Mouse (Mus musculus) stomach, embryonic 16.5 days (tissue): Measurements from ENCODE around the gene Gm20425. TPM values are rescaled to one million over a fixed set of nuclear protein-coding genes. Genes with fewer than 3 reads are reported as not detected.

ENCODE experiments used
- ATAC-seq: fragments of 200-750 bp; cut with Nextera tagmentation; 2 replicates; pipeline ENCODE4 v1.8.0; 2017; ENCODE audit warnings: moderate number of reproducible peaks, moderate TSS enrichment; ENCODE audit not compliant: insufficient read depth, low FRiP score
- H3K27ac ChIP-seq: fragments of 300-500 bp; sonication (generic); 2 replicates; pipeline ENCODE4 v1.5.1; 2014; ENCODE audit warnings: low read length
- H3K27me3 ChIP-seq: fragments of 300-500 bp; sonication (generic); 2 replicates; pipeline ENCODE4 v1.6.1; 2014; ENCODE audit warnings: low read length, control low read depth, mixed read lengths; ENCODE audit not compliant: control insufficient read depth, insufficient read depth
- H3K36me3 ChIP-seq: fragments of 300-500 bp; sonication (generic); 2 replicates; pipeline ENCODE4 v1.6.1; 2014; ENCODE audit warnings: low read length; ENCODE audit not compliant: control insufficient read depth, insufficient read depth
- H3K4me1 ChIP-seq: fragments of 300-500 bp; sonication (generic); 2 replicates; pipeline ENCODE4 v1.6.1; 2014; ENCODE audit warnings: low read length, control low read depth, mixed read lengths; ENCODE audit not compliant: control insufficient read depth, insufficient read depth
- H3K4me2 ChIP-seq: fragments of 300-500 bp; sonication (generic); 2 replicates; pipeline ENCODE4 v1.6.1; 2014; ENCODE audit warnings: low read depth, low read length, mixed read lengths
- H3K4me3 ChIP-seq: fragments of 300-500 bp; sonication (generic); replicated peaks from 2 replicates; pipeline ENCODE4 v1.5.1; 2014; ENCODE audit warnings: mild to moderate bottlenecking, low read length
- H3K9ac ChIP-seq: fragments of 300-500 bp; sonication (generic); 2 replicates; pipeline ENCODE4 v1.6.1; 2014; ENCODE audit warnings: low read length
- H3K9me3 ChIP-seq: fragments of 300-500 bp; sonication (generic); replicated peaks from 2 replicates; pipeline ENCODE4 v1.6.1; 2016; ENCODE audit warnings: low read length, control low read depth; ENCODE audit not compliant: control insufficient read depth
- WGBS: fragments of 180-500 bp; shearing (Covaris S2); extraction: QIAGEN DNeasy Blood & Tissue Kit; methylation state at CpG from one replicate; pipeline ENCODE4 v1.1.7; 2014; 5-methylcytosine and 5-hydroxymethylcytosine counted together
- polyA plus RNA-seq: library from polyadenylated mRNA; unstranded; fragments of >200 nt; fragmentation: Nextera tagmentation; extraction: Ambion mirVana; gene quantifications from 2 replicates; pipeline ENCODE4 v1.2.1, GENCODE M21; 2015

The Gm20425 gene
- polyA plus RNA-seq, 1 experiment from 2014 or later: 7.3 TPM

DNA sequence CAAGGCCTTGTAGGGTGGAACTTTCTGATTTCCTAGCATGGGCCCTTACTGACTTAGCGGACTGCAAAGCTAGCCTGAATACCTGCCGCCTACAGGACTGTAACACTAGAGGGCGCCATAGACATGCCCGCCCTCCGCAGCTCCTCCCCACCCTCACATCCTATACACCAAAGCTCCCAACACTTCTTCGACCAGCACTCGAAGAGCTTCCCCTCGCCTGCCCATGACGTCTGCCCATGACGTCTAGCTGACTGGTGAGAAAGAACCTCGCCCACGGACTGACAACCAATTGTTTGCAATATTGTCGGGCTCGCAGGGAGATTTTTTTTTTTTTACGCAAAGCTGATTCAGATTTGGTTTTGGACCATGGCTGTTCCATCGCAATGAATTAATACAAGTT is 22.3 kb downstream of the Gm20425 start:
- 8% methylated on average over 16 of the region's 16 CpGs for WGBS
- H3K27ac ChIP-seq: no peak overlapping the region
- peak overlapping the region; percentile 31 for H3K4me3 ChIP-seq
- no peaks in the 10 kb centered on the region for H3K36me3 ChIP-seq
- no peaks in the 10 kb centered on the region for H3K4me1 ChIP-seq
- H3K9ac ChIP-seq: peak overlapping the region; percentile 39; the same call in 1 of the 2 replicates
- no peaks in the 10 kb centered on the region for H3K27me3 ChIP-seq
- ATAC-seq: peak; percentile 85
- H3K4me2 ChIP-seq: peak overlapping the region; percentile 64
- H3K9me3 ChIP-seq: no peaks in the 10 kb centered on the region

DNA sequence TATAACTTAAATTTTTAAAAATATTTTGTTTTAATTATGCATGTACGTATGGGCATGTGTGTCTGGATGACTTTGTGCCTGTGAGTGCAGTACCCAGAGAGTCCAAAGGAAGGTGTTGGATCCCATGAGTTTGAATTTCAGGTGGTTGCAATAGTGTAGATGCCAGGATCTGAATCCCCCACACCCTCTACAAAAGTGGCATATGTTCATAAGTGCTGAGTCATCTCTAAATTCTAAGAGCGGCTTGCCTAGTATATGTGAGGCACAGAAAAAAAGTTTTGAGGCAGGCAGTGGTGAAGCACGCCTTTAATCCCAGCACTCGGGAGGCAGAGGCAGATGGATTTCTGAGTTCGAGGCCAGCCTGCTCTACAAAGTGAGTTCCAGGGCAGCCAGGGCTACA is 24.3 kb downstream of the Gm20425 start:
- H3K27me3 ChIP-seq: no peaks in the 10 kb centered on the region
- no peak overlapping the region for H3K27ac ChIP-seq
- no peaks in the 10 kb centered on the region; the same call in 1 of the 2 replicates for H3K4me1 ChIP-seq
- no peak overlapping the region for H3K4me3 ChIP-seq
- WGBS: 88% methylated on average over 5 of the region's 5 CpGs
- no peak overlapping the region for H3K4me2 ChIP-seq
- no peaks in the 10 kb centered on the region for H3K36me3 ChIP-seq
- no peak overlapping the region for H3K9ac ChIP-seq
- no peaks in the 10 kb centered on the region for H3K9me3 ChIP-seq
- ATAC-seq: no peak

DNA sequence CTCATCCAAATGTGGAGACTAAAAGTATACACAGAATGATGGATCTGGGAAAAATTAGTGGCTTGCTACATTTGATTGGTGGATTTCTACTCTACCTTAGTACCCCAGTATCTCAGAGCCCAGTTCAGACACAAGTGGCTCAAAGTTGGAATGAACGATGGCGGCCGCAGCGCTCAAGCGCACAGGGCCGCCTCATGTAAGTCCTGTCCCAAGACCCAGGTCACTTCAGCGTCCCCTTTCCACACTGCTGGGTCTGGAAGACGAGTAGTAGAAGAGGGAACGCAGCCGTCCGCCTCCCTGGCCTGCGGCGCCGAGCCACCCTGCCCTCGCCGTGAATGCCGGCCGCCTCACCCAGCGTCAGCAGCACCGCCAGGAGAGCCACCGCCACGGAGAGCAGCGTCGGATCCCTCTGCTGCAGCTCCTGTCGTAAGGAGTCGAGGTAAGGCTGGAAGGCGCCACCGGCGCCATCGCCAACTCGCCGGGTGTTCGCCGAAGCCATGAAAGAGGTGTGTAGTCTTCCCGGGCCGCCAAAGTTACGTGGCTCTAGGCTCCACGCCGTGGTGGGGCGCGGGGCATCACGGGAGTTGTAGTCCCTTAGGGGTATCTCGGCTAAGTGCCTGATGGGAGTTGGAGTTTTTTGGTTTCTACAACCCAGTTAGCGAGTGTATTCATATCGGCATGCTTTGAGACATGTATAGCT is 28.4 kb downstream of the Gm20425 start, which contains the start of gene Srprb:
Srprb (minus strand) TSS at position 577 of the 700 bp plus-strand sequence.
- peak; percentile 98 for ATAC-seq

DNA sequence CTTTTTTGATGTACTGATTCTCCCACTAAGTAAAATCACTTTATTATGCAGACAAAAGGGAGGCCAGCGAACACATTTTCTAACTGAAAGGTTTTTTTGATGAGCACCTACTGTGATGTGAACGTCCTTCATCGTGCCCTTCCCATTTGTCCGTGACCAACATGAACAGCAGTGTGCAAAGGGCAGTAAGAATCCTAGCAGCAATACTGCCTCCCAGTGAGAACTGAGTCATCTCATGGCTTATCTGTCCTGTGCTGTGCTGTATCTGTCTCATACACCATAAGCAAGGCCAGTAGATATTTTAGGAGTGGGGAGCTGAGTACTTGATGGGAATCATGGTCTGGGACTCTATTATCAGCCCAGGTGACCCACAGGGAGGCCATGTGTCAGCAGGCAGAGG is 41.7 kb downstream of the Gm20425 start:
- H3K9me3 ChIP-seq: no peaks in the 10 kb centered on the region
- H3K4me1 ChIP-seq: no peaks in the 10 kb centered on the region
- H3K27me3 ChIP-seq: no peaks in the 10 kb centered on the region
- H3K36me3 ChIP-seq: peaks cover 19% of the 10 kb centered on the region
- no peak overlapping the region for H3K4me3 ChIP-seq
- no peak overlapping the region for H3K4me2 ChIP-seq
- no peak overlapping the region for H3K9ac ChIP-seq
- ATAC-seq: no peak
- WGBS: 92% methylated on average over 4 of the region's 4 CpGs
- no peak overlapping the region for H3K27ac ChIP-seq

More for the DNA sequence above, 28.4 kb downstream of the Gm20425 start, which contains the start of gene Srprb:
- no peaks in the 10 kb centered on the region for H3K9me3 ChIP-seq
- no peaks in the 10 kb centered on the region for H3K27me3 ChIP-seq
- H3K4me1 ChIP-seq: no peaks in the 10 kb centered on the region; the same call in 1 of the 2 replicates
- peaks cover 10% of the 10 kb centered on the region for H3K36me3 ChIP-seq
- peak within 1 kb of the TSS; percentile 83 for H3K9ac ChIP-seq
- peak within 1 kb of the TSS; percentile 78 for H3K4me2 ChIP-seq
- peak within 1 kb of the TSS; percentile 70 for H3K27ac ChIP-seq
- H3K4me3 ChIP-seq: peak within 1 kb of the TSS; percentile 89
- under 1% methylated on average over 45 of the region's 45 CpGs for WGBS

DNA sequence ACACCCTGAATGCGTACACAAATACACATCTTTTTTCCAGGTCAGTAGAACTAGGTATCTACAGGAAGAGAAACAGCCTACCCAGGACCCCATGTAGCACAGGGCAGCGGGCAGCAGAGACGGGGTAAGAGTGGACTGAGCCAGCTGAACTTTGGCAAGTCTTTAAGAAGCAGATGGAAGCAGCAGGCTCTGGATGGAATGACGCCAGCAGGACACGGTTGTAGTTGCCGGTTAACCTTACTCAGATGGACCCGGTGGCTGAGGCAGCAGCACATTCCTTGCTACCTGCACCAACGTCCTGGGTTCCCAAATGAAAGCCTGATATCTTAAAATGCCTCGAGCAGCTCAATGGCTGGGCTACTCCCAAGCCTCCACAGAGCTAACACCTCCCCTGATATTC is 43.4 kb downstream of the Gm20425 start:
- ATAC-seq: no peak
- Histone ChIP-seq H3K9ac (no peak overlapping the region), H3K27ac (no peak overlapping the region), H3K9me3 (no peaks in the 10 kb centered on the region), H3K4me3 (no peak overlapping the region), H3K4me1 (no peaks in the 10 kb centered on the region), H3K4me2 (no peak overlapping the region), H3K36me3 (peaks cover 10% of the 10 kb centered on the region), H3K27me3 (no peaks in the 10 kb centered on the region)
- 57% methylated on average over 9 of the region's 9 CpGs for WGBS

DNA sequence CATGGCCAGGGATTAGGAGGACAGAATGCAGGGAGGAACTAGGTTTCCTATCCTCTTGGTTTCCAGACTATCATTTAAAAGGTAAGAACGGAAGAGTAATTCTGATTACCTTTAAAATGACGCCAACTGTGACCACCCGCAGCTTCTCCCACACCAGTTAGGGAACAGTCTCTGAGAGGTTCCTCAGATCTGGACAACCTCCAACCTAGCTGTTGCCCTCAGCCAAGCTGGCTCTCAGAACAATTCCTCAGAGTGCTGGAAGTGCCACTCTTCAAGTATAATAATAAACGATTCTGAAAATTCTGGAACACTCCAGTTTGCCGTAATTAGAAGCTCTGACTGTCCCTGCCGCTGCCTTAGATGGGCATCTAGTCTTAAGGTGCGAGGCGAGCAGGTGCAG is 44.2 kb downstream of the Gm20425 start:
- H3K4me3 ChIP-seq: no peak overlapping the region
- WGBS: 90% methylated on average over 8 of the region's 8 CpGs
- H3K9ac ChIP-seq: no peak overlapping the region
- no peaks in the 10 kb centered on the region for H3K27me3 ChIP-seq
- H3K9me3 ChIP-seq: no peaks in the 10 kb centered on the region
- H3K27ac ChIP-seq: no peak overlapping the region
- H3K36me3 ChIP-seq: peaks cover 10% of the 10 kb centered on the region
- H3K4me1 ChIP-seq: no peaks in the 10 kb centered on the region
- ATAC-seq: no peak
- no peak overlapping the region for H3K4me2 ChIP-seq

DNA sequence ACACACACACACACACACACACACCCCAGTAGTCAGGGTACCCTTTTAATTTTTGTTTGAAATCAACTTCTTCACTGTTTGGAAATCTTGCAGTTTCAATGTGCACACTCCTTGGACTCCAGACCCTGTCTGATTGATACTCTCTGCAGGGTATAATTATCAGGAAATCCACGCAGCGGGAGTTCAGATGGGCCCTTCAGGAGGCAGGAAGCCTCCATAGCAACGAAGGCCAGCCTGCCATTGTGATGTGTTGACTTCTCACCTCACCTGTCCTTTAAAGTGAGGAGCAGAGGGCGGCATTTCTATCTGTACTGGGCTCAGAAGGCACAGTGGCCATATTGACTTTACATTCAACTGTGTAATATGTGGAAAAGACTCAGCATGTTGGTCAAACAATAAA is 45.3 kb downstream of the Gm20425 start:
- H3K36me3 ChIP-seq: 0 out of 2 replicates have a peak, but pooled peaks cover 2% of the 10 kb centered on the region
- H3K9me3 ChIP-seq: no peaks in the 10 kb centered on the region
- H3K4me1 ChIP-seq: peaks cover 10% of the 10 kb centered on the region
- H3K27ac ChIP-seq: no peak overlapping the region
- H3K4me2 ChIP-seq: no peak overlapping the region
- no peak for ATAC-seq
- H3K9ac ChIP-seq: no peak overlapping the region
- 50% methylated on average over 4 of the region's 4 CpGs for WGBS
- H3K4me3 ChIP-seq: no peak overlapping the region
- no peaks in the 10 kb centered on the region for H3K27me3 ChIP-seq

DNA sequence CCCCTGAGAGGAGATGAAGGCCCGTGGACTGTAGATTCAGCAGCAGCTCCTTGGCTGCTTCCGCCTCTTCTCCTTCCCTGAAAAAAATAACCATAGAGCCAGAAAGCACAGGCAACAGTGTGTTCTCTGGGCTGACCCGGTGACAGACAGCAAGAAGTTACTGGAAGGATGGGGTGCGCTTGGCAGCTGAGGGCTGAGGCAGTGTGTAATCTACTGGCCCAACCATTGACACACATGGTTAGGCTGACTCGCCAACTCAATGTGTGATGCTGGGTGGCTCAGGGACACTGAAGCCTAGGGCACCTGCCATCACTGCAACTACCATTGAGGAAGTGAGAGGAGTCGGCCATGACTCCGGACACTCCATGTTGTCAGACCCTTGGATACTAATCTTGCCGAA is 48.2 kb downstream of the Gm20425 start:
- Histone ChIP-seq H3K27ac (no peak overlapping the region), H3K4me3 (no peak overlapping the region), H3K4me1 (peaks cover 10% of the 10 kb centered on the region), H3K4me2 (no peak overlapping the region), H3K27me3 (no peaks in the 10 kb centered on the region), H3K9ac (no peak overlapping the region), H3K9me3 (no peaks in the 10 kb centered on the region), H3K36me3 (no peaks in the 10 kb centered on the region)
- WGBS: 83% methylated on average over 8 of the region's 8 CpGs
- ATAC-seq: no peak

DNA sequence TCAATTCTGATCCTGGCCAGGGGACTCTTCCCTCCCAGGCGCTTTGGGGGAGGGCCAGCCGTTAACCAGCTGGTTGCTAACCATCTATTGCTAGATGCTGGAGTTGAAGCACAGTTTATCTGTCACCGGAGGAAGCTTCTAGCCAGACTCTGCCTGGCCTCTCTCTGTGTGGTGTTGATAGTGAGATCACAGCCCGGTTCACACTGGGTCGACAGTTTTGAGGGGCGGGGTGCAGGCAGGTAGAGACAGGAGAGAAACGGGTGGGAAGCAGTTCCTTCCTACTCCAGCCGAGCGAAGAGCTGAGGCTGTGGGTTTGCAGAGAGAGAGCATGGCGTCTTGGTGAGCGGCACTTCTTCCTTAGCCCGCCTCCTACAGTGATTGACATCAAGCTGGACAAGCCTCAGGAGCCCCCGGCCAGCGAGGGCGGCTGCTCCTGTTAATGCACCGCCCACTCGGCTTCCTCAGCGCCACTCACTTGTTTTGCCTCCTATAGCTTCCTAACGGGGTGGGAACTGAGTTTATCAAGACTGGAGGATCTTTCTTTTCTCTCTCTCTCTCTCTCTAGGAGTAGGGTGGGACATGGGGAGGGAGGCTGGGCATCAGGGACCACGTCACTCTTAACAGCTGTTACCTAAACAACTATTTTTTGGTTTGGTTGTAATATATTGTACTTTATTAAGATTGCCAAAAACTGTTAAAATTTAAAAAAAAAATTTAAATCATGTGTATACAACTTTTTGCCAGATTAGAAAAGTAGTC is 49.1 kb downstream of the Gm20425 start:
- Histone ChIP-seq H3K9me3 (no peaks in the 10 kb centered on the region), H3K4me2 (peak overlapping the region; percentile 71), H3K36me3 (no peaks in the 10 kb centered on the region), H3K4me1 (peaks cover 10% of the 10 kb centered on the region), H3K4me3 (peak overlapping the region; percentile 51), H3K9ac (peak overlapping the region; percentile 73), H3K27me3 (no peaks in the 10 kb centered on the region), H3K27ac (peak overlapping the region; percentile 69)
- peak; percentile 91; the same call in 1 of the 2 replicates for ATAC-seq
- 2% methylated on average over 20 of the region's 20 CpGs for WGBS
